Mouse (Mus musculus) liver, adult 2 months (tissue): ENCODE measurements at regions not wholly inside any gene's neighbourhood (a gene's known extent, or its start where the extent isn't known, plus 50 kb on each side); places are given as distances from the start of the nearest gene placed in this dataset.

Experiments
- DNase-seq: peaks from one replicate; pipeline ENCODE4 v3.0.0-alpha.2; 2011; ENCODE audit warnings: low read depth, low spot score; ENCODE audit errors: extremely low read depth
- H3K27ac ChIP-seq: fragments of 200-500 bp; replicated peaks from 2 replicates; pipeline ENCODE4 v1.5.1; 2012; ENCODE audit warnings: low read depth, mild to moderate bottlenecking, control low read depth, inconsistent platforms, low read length; ENCODE audit not compliant: insufficient read depth
- H3K27me3 ChIP-seq: fragments of 200-500 bp; 2 replicates; pipeline ENCODE4 v1.6.1; 2012; ENCODE audit warnings: mild to moderate bottlenecking, moderate library complexity, low read length, inconsistent platforms; ENCODE audit not compliant: control insufficient read depth, insufficient read depth
- H3K36me3 ChIP-seq: fragments of 200-500 bp; 2 replicates; pipeline ENCODE4 v1.6.1; 2012; ENCODE audit warnings: low read length, inconsistent platforms; ENCODE audit not compliant: control insufficient read depth, insufficient read depth
- H3K4me1 ChIP-seq: fragments of 200-500 bp; 2 replicates; pipeline ENCODE4 v1.6.1; 2011; ENCODE audit warnings: low read length; ENCODE audit not compliant: control insufficient read depth, insufficient read depth
- H3K4me3 ChIP-seq: fragments of 200-500 bp; 2 replicates; pipeline ENCODE4 v1.5.1; 2011; ENCODE audit warnings: low read depth, mild to moderate bottlenecking, control low read depth, low read length, moderate library complexity; ENCODE audit not compliant: insufficient read depth
- H3K79me2 ChIP-seq: fragments of 200-500 bp; 2 replicates; pipeline ENCODE4 v1.6.1; 2012; ENCODE audit warnings: inconsistent platforms, mild to moderate bottlenecking, low read length, moderate library complexity; ENCODE audit not compliant: control insufficient read depth, insufficient read depth
- H3K9ac ChIP-seq: fragments of 200-500 bp; 2 replicates; pipeline ENCODE4 v1.6.1; 2012; ENCODE audit warnings: low read depth, mild to moderate bottlenecking, control low read depth, inconsistent platforms, low read length
- CTCF ChIP-seq: fragments of 200-500 bp; IDR thresholded peaks from 2 replicates; pipeline ENCODE4 v1.5.1; 2011; ENCODE audit warnings: low read depth, low read length, control low read depth
- POLR2A ChIP-seq: fragments of 200-500 bp; IDR thresholded peaks from 2 replicates; pipeline ENCODE4 v1.6.1; 2011; ENCODE audit warnings: low read length, control low read depth; ENCODE audit not compliant: insufficient read depth; ENCODE audit errors: extremely low read depth
- WGBS: fragments of 180-500 bp; shearing (Covaris S2); methylation state at CpG from one replicate; pipeline ENCODE4 v1.1.7; 2018; 5-methylcytosine and 5-hydroxymethylcytosine counted together

GRCm38 (mm10) chr8:127662776-127663499 is 599.2 kb downstream of the Pard3 start:
- no peaks in the 10 kb centered on the region for H3K4me1 ChIP-seq
- TF ChIP-seq POLR2A = no peak
- no peak for TF ChIP-seq CTCF
- H3K27ac ChIP-seq = no peak overlapping the region
- DNase-seq = no peak
- H3K9ac ChIP-seq = no peak overlapping the region
- no peak overlapping the region for H3K4me3 ChIP-seq
- H3K27me3 ChIP-seq = no peaks in the 10 kb centered on the region
- WGBS = 92% methylated on average over 2 of the region's 2 CpGs
- no peaks in the 10 kb centered on the region for H3K79me2 ChIP-seq
- no peaks in the 10 kb centered on the region for H3K36me3 ChIP-seq

GRCm38 (mm10) chr8:127666606-127667005 is 602.9 kb downstream of the Pard3 start:
- TF ChIP-seq CTCF (no peak), POLR2A (no peak)
- DNase-seq = peak; percentile 39
- Histone ChIP-seq H3K27me3 (no peaks in the 10 kb centered on the region), H3K9ac (no peak overlapping the region), H3K4me1 (no peaks in the 10 kb centered on the region), H3K36me3 (no peaks in the 10 kb centered on the region), H3K27ac (no peak overlapping the region), H3K4me3 (no peak overlapping the region), H3K79me2 (no peaks in the 10 kb centered on the region)
- WGBS = 15% methylated on average over 2 of the region's 2 CpGs

GRCm38 (mm10) chr8:127668991-127669390 is 605.3 kb downstream of the Pard3 start:
- H3K27ac ChIP-seq = no peak overlapping the region
- no peaks in the 10 kb centered on the region for H3K27me3 ChIP-seq
- H3K36me3 ChIP-seq = no peaks in the 10 kb centered on the region
- no peaks in the 10 kb centered on the region; the same call in 1 of the 2 replicates for H3K4me1 ChIP-seq
- no peaks in the 10 kb centered on the region for H3K79me2 ChIP-seq
- DNase-seq = no peak
- WGBS = 57% methylated on average over 2 of the region's 2 CpGs
- no peak overlapping the region for H3K9ac ChIP-seq
- TF ChIP-seq CTCF (no peak), POLR2A (no peak)
- H3K4me3 ChIP-seq = no peak overlapping the region

- no peak overlapping the region for H3K27ac ChIP-seq
- H3K36me3 ChIP-seq = no peaks in the 10 kb centered on the region
- no peaks in the 10 kb centered on the region for H3K79me2 ChIP-seq
- H3K4me3 ChIP-seq = no peak overlapping the region
- TF ChIP-seq CTCF (no peak), POLR2A (no peak)
- no peaks in the 10 kb centered on the region; the same call in 1 of the 2 replicates for H3K4me1 ChIP-seq
- no peak overlapping the region for H3K9ac ChIP-seq
- no peak for DNase-seq
- H3K27me3 ChIP-seq = no peaks in the 10 kb centered on the region
- WGBS = 85% methylated on average over 1 of the region's 1 CpGs
Observed at GRCm38 (mm10) chr8:127674063-127674462, 610.4 kb downstream of the Pard3 start.

GRCm38 (mm10) chr8:127675377-127675776 is 611.7 kb downstream of the Pard3 start:
- no peak overlapping the region for H3K4me3 ChIP-seq
- H3K27ac ChIP-seq = no peak overlapping the region
- TF ChIP-seq POLR2A (no peak), CTCF (no peak)
- DNase-seq = no peak
- H3K27me3 ChIP-seq = no peaks in the 10 kb centered on the region
- H3K4me1 ChIP-seq = no peaks in the 10 kb centered on the region; the same call in 1 of the 2 replicates
- H3K79me2 ChIP-seq = no peaks in the 10 kb centered on the region
- H3K36me3 ChIP-seq = no peaks in the 10 kb centered on the region
- WGBS = 83% methylated on average over 4 of the region's 4 CpGs
- H3K9ac ChIP-seq = no peak overlapping the region

GRCm38 (mm10) chr8:127680205-127680604 is 616.5 kb downstream of the Pard3 start:
- Histone ChIP-seq H3K27ac (no peak overlapping the region), H3K4me3 (no peak overlapping the region), H3K79me2 (no peaks in the 10 kb centered on the region), H3K4me1 (no peaks in the 10 kb centered on the region), H3K9ac (no peak overlapping the region), H3K36me3 (no peaks in the 10 kb centered on the region), H3K27me3 (no peaks in the 10 kb centered on the region; the same call in 1 of the 2 replicates)
- TF ChIP-seq CTCF (no peak), POLR2A (no peak)
- WGBS = 65% methylated on average over 3 of the region's 3 CpGs
- no peak for DNase-seq
